Mouse (Mus musculus): ENCODE data around the gene Chrm3. TPM values are rescaled to one million over a fixed set of nuclear protein-coding genes. Genes with fewer than 3 reads are reported as not detected.

Chrm3 gene
- polyA plus RNA-seq, 1 experiment: not detected

DNA sequence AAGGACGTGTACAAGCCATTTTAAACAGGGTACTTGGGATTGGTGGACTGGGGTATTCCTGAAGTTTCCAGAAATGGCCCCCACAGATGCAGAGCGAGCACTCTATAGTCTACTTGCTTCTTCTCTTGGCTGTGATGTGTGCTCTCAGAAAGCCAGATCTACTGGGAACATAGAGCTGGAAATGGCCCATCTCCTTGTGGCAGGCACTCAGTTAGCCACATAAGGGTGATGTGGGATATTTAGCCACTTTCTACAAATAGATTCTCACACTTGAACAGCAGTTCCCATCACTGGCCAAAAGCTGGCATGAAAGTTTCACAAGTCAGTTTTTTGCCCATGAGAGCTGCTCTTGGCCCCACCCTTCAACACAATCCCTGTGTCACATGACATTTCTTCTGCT is 65.5 kb downstream of the Chrm3 start:
- Histone ChIP-seq H3K27me3 (ENCODE audit: control insufficient read depth, insufficient read depth, insufficient read length) (no peaks in the 10 kb centered on the region), H3K79me3 (ENCODE audit: low read depth) (no peaks in the 10 kb centered on the region), H3K79me2 (ENCODE audit: control insufficient read depth, insufficient read depth) (no peaks in the 10 kb centered on the region), H3K4me3 (ENCODE audit: insufficient read depth, poor library complexity, severe bottlenecking) (no peak overlapping the region), H3K36me3 (ENCODE audit: control insufficient read depth, insufficient read depth) (no peaks in the 10 kb centered on the region), H3ac (ENCODE audit: control insufficient read depth, insufficient read length, low read depth) (no peak overlapping the region)
- TF ChIP-seq FOSL1 (IDR thresholded peaks at IDR 0.05; ENCODE audit: insufficient read depth, low read length, poor library complexity, severe bottlenecking) (no peak), USF1 (IDR thresholded peaks at IDR 0.05; ENCODE audit: low read depth) (no peak), MAX (IDR thresholded peaks at IDR 0.05) (no peak), CEBPB (IDR thresholded peaks at IDR 0.05; ENCODE audit: low read depth) (no peak), CTCF (IDR thresholded peaks at IDR 0.05; ENCODE audit: control insufficient read depth, insufficient read depth, insufficient read length) (no peak), MYOG (IDR thresholded peaks at IDR 0.05; ENCODE audit: control insufficient read depth, extremely low read depth, insufficient read length) (no peak), MYOD1 (IDR thresholded peaks at IDR 0.05; ENCODE audit: control insufficient read depth, insufficient read length, low read depth) (no peak)

DNA sequence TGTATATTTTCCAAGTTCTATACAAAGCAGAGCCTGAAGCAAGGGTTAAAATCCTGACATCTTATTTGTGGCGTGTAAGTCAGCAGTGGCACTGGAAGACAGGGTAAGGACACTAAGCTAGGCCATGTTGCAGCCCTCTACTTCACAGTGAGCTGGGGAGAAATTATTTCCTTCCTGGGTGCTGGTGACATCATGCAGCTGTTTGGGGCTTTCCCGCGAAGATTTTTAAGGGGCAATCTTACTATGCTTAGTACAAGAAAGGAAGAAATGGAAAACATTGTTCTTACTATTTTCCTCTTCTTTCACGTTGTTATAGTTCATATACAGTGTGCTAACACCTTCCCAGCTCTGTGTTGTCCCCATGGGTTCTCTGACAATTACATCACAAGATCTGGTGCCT is 76.3 kb downstream of the Chrm3 start:
- Histone ChIP-seq H3K36me3 (ENCODE audit: control insufficient read depth, insufficient read depth) (no peaks in the 10 kb centered on the region), H3K79me3 (ENCODE audit: low read depth) (no peaks in the 10 kb centered on the region), H3K27me3 (ENCODE audit: control insufficient read depth, insufficient read depth, insufficient read length) (no peaks in the 10 kb centered on the region), H3ac (ENCODE audit: control insufficient read depth, insufficient read length, low read depth) (no peak overlapping the region), H3K4me3 (ENCODE audit: insufficient read depth, poor library complexity, severe bottlenecking) (no peak overlapping the region), H3K79me2 (ENCODE audit: control insufficient read depth, insufficient read depth) (no peaks in the 10 kb centered on the region)
- TF ChIP-seq CTCF (IDR thresholded peaks at IDR 0.05; ENCODE audit: control insufficient read depth, insufficient read depth, insufficient read length): no peak
- TF ChIP-seq USF1 (IDR thresholded peaks at IDR 0.05; ENCODE audit: low read depth): no peak
- no peak for TF ChIP-seq MAX (IDR thresholded peaks at IDR 0.05)
- TF ChIP-seq FOSL1 (IDR thresholded peaks at IDR 0.05; ENCODE audit: insufficient read depth, low read length, poor library complexity, severe bottlenecking): no peak
- no peak for TF ChIP-seq MYOG (IDR thresholded peaks at IDR 0.05; ENCODE audit: control insufficient read depth, extremely low read depth, insufficient read length)
- TF ChIP-seq CEBPB (IDR thresholded peaks at IDR 0.05; ENCODE audit: low read depth): no peak
- TF ChIP-seq MYOD1 (IDR thresholded peaks at IDR 0.05; ENCODE audit: control insufficient read depth, insufficient read length, low read depth): no peak

DNA sequence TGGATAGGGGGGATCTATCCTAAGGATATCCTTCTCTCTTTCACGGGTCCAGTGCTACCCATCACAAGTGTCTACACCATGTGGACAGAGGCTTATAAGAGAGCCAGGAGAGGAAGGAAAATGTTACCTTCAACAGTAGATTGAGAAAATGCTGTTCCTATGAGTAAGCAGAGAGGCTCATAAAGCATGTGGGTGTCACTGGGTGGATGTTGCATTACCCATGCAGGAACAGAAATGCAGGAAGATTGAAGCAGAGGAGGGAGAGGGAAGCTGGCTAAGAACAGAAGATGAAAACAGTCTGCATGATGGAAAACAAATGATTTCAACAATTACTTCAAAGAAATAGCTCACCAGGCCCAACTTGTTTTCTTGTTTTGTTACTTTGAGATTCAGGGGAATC is 85.7 kb downstream of the Chrm3 start:
- Histone ChIP-seq H3ac (ENCODE audit: control insufficient read depth, insufficient read length, low read depth) (no peak overlapping the region), H3K4me3 (ENCODE audit: insufficient read depth, poor library complexity, severe bottlenecking) (no peak overlapping the region), H3K79me2 (ENCODE audit: control insufficient read depth, insufficient read depth) (no peaks in the 10 kb centered on the region), H3K36me3 (ENCODE audit: control insufficient read depth, insufficient read depth) (no peaks in the 10 kb centered on the region), H3K27me3 (ENCODE audit: control insufficient read depth, insufficient read depth, insufficient read length) (no peaks in the 10 kb centered on the region), H3K79me3 (ENCODE audit: low read depth) (no peaks in the 10 kb centered on the region)
- TF ChIP-seq MYOD1 (IDR thresholded peaks at IDR 0.05; ENCODE audit: control insufficient read depth, insufficient read length, low read depth) (no peak), USF1 (IDR thresholded peaks at IDR 0.05; ENCODE audit: low read depth) (no peak), CTCF (IDR thresholded peaks at IDR 0.05; ENCODE audit: control insufficient read depth, insufficient read depth, insufficient read length) (no peak), MYOG (IDR thresholded peaks at IDR 0.05; ENCODE audit: control insufficient read depth, extremely low read depth, insufficient read length) (no peak), MAX (IDR thresholded peaks at IDR 0.05) (no peak), CEBPB (IDR thresholded peaks at IDR 0.05; ENCODE audit: low read depth) (no peak), FOSL1 (IDR thresholded peaks at IDR 0.05; ENCODE audit: insufficient read depth, low read length, poor library complexity, severe bottlenecking) (no peak)

DNA sequence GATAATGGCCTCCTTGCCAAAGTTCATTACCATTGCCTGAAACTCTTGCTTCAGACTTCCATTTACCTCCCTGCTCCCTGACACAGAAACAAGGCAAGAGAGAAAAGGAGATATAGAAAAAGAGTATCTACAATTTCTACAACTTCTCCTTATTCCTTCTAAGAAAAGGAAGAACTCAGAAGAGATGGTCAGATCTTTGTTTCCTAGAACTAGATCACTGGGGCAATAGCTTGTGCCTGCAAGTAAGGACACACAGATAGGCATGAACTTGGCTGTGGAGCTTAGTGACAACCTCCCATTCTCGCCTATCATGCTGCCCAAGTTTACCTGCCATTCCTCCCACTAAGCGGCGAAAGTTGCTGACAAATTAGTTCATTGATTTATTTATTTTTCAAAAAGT is 96.9 kb downstream of the Chrm3 start:
- no peaks in the 10 kb centered on the region for H3K27me3 ChIP-seq (ENCODE audit: control insufficient read depth, insufficient read depth, insufficient read length)
- no peaks in the 10 kb centered on the region for H3K79me2 ChIP-seq (ENCODE audit: control insufficient read depth, insufficient read depth)
- H3ac ChIP-seq (ENCODE audit: control insufficient read depth, insufficient read length, low read depth): no peak overlapping the region
- no peak overlapping the region for H3K4me3 ChIP-seq (ENCODE audit: insufficient read depth, poor library complexity, severe bottlenecking)
- H3K36me3 ChIP-seq (ENCODE audit: control insufficient read depth, insufficient read depth): no peaks in the 10 kb centered on the region
- TF ChIP-seq CTCF (IDR thresholded peaks at IDR 0.05; ENCODE audit: control insufficient read depth, insufficient read depth, insufficient read length): no peak
- no peak for TF ChIP-seq MYOD1 (IDR thresholded peaks at IDR 0.05; ENCODE audit: control insufficient read depth, insufficient read length, low read depth)
- TF ChIP-seq MAX (IDR thresholded peaks at IDR 0.05): no peak
- TF ChIP-seq CEBPB (IDR thresholded peaks at IDR 0.05; ENCODE audit: low read depth): no peak
- no peak for TF ChIP-seq FOSL1 (IDR thresholded peaks at IDR 0.05; ENCODE audit: insufficient read depth, low read length, poor library complexity, severe bottlenecking)
- TF ChIP-seq MYOG (IDR thresholded peaks at IDR 0.05; ENCODE audit: control insufficient read depth, extremely low read depth, insufficient read length): no peak
- no peak for TF ChIP-seq USF1 (IDR thresholded peaks at IDR 0.05; ENCODE audit: low read depth)
- H3K79me3 ChIP-seq (ENCODE audit: low read depth): no peaks in the 10 kb centered on the region

DNA sequence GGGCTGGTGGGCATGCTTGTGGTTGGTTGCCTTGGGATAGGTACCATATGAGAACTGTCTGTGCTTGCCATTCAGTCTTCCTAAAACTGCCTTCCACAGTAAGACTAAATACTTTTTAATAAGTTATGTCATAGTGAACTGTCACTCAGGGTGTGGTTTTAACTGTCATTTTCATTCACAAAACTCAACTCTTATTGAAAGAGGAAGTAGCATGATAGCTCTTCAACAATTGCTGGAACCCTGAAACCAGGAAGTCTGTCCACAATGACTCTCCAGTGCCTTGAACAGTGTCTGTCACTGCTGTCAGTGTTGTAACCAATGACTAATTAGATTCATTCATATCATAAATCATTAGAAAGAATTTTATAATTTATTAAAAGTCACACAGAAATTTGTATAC is 107.6 kb downstream of the Chrm3 start:
- Histone ChIP-seq H3ac (ENCODE audit: control insufficient read depth, insufficient read length, low read depth) (no peak overlapping the region), H3K79me2 (ENCODE audit: control insufficient read depth, insufficient read depth) (no peaks in the 10 kb centered on the region), H3K27me3 (ENCODE audit: control insufficient read depth, insufficient read depth, insufficient read length) (no peaks in the 10 kb centered on the region), H3K36me3 (ENCODE audit: control insufficient read depth, insufficient read depth) (no peaks in the 10 kb centered on the region), H3K79me3 (ENCODE audit: low read depth) (no peaks in the 10 kb centered on the region), H3K4me3 (ENCODE audit: insufficient read depth, poor library complexity, severe bottlenecking) (no peak overlapping the region)
- TF ChIP-seq FOSL1 (IDR thresholded peaks at IDR 0.05; ENCODE audit: insufficient read depth, low read length, poor library complexity, severe bottlenecking) (no peak), MYOG (IDR thresholded peaks at IDR 0.05; ENCODE audit: control insufficient read depth, extremely low read depth, insufficient read length) (no peak), USF1 (IDR thresholded peaks at IDR 0.05; ENCODE audit: low read depth) (no peak), CTCF (IDR thresholded peaks at IDR 0.05; ENCODE audit: control insufficient read depth, insufficient read depth, insufficient read length) (no peak), CEBPB (IDR thresholded peaks at IDR 0.05; ENCODE audit: low read depth) (no peak), MYOD1 (IDR thresholded peaks at IDR 0.05; ENCODE audit: control insufficient read depth, insufficient read length, low read depth) (no peak), MAX (IDR thresholded peaks at IDR 0.05) (no peak)
